Mouse (Mus musculus) spleen, adult 2 months (tissue): Measurements from ENCODE around the gene Rtkn. TPM values are rescaled to one million over a fixed set of nuclear protein-coding genes. Genes with fewer than 3 reads are reported as not detected.

ENCODE experiments used
- DNase-seq, 2 experiments: peaks; one replicate each; pipeline versions ENCODE4 v3.0.0 to v3.0.0-alpha.2; 2012 to 2021; ENCODE audit warnings: low spot score in 2 of 2, low read depth in 1 of 2
- H3K27ac ChIP-seq: fragments of 200-500 bp; 2 replicates; pipeline ENCODE4 v1.5.1; 2012; ENCODE audit warnings: low read length, inconsistent platforms; ENCODE audit not compliant: insufficient read depth
- H3K27me3 ChIP-seq: fragments of 200-500 bp; 2 replicates; pipeline ENCODE4 v1.6.1; 2012; ENCODE audit warnings: mild to moderate bottlenecking, moderate library complexity, low read length, inconsistent platforms; ENCODE audit not compliant: control insufficient read depth, insufficient read depth
- H3K36me3 ChIP-seq: fragments of 200-500 bp; 2 replicates; pipeline ENCODE4 v1.6.1; 2012; ENCODE audit warnings: mild to moderate bottlenecking, low read length, inconsistent platforms; ENCODE audit not compliant: control insufficient read depth, insufficient read depth
- H3K4me1 ChIP-seq: fragments of 200-500 bp; 2 replicates; pipeline ENCODE4 v1.6.1; 2011; ENCODE audit warnings: inconsistent platforms; ENCODE audit not compliant: control insufficient read depth, insufficient read depth, insufficient read length
- H3K4me3 ChIP-seq: fragments of 200-500 bp; 2 replicates; pipeline ENCODE4 v1.5.1; 2011; ENCODE audit warnings: mild to moderate bottlenecking, inconsistent platforms; ENCODE audit not compliant: insufficient read depth, insufficient read length; ENCODE audit errors: extremely low read depth
- CTCF ChIP-seq: fragments of 200-500 bp; IDR thresholded peaks from 2 replicates; pipeline ENCODE4 v1.5.1; 2011; ENCODE audit warnings: mild to moderate bottlenecking, inconsistent platforms; ENCODE audit not compliant: insufficient read depth, insufficient read length, insufficient replicate concordance; ENCODE audit errors: extremely low read depth
- POLR2A ChIP-seq: fragments of 200-500 bp; IDR thresholded peaks from 2 replicates; pipeline ENCODE4 v1.6.1; 2011; ENCODE audit warnings: low read depth, low read length, inconsistent platforms
- WGBS: fragments of 180-500 bp; shearing (Covaris S2); methylation state at CpG from one replicate; pipeline ENCODE4 v1.1.7; 2018; 5-methylcytosine and 5-hydroxymethylcytosine counted together
- polyA plus RNA-seq: library from polyadenylated mRNA; depleted of rRNA; stranded (reverse); fragments of >200 nt; gene quantifications from 2 replicates; pipeline ENCODE4 v1.2.3, GENCODE M21; 2012; rRNA removed

Rtkn gene
- 3.6 and 5.7 TPM in 2 replicates for polyA plus RNA-seq

- peaks cover 3% of the 10 kb centered on the region for H3K4me1 ChIP-seq
Measured at GRCm38 (mm10) chr6:83134951-83135513, at the start of gene Rtkn. Rtkn (plus strand) TSS chr6:83135463.

GRCm38 (mm10) chr6:83086121-83087035, 48.9 kb upstream of the Rtkn start, which contains the start of gene Lbx2:
Lbx2 (plus strand) TSS chr6:83086367.
- Histone ChIP-seq H3K4me1 (0 out of 2 replicates have a peak, but pooled peaks cover 3% of the 10 kb centered on the region), H3K27ac (peak within 1 kb of the TSS; percentile 31; the same call in 1 of the 2 replicates), H3K4me3 (peak within 1 kb of the TSS; percentile 21; the same call in 1 of the 2 replicates), H3K36me3 (no peaks in the 10 kb centered on the region; the same call in 1 of the 2 replicates), H3K27me3 (peaks cover 12% of the 10 kb centered on the region)
- DNase-seq: no peak
- no peak for TF ChIP-seq POLR2A
- WGBS: 5% methylated on average over 40 of the region's 42 CpGs

More at GRCm38 (mm10) chr6:83134951-83135513, at the start of gene Rtkn:
- 81% methylated on average over 7 of the region's 7 CpGs for WGBS
- H3K4me3 ChIP-seq: no peak within 1 kb of the TSS
- H3K36me3 ChIP-seq: no peaks in the 10 kb centered on the region
- no peak for TF ChIP-seq POLR2A
- no peak for TF ChIP-seq CTCF
- DNase-seq: no peak
- peaks cover 14% of the 10 kb centered on the region for H3K27me3 ChIP-seq
- no peak within 1 kb of the TSS for H3K27ac ChIP-seq

GRCm38 (mm10) chr6:83087205-83087925, 47.9 kb upstream of the Rtkn start:
- Histone ChIP-seq H3K27ac (peak overlapping the region; percentile 31; the same call in 1 of the 2 replicates), H3K4me1 (0 out of 2 replicates have a peak, but pooled peaks cover 3% of the 10 kb centered on the region), H3K4me3 (0 out of 2 replicates have a peak overlapping the region, but pooled peaks have one; percentile 2), H3K27me3 (peaks cover 12% of the 10 kb centered on the region), H3K36me3 (no peaks in the 10 kb centered on the region; the same call in 1 of the 2 replicates)
- DNase-seq: no peak
- 25% methylated on average over 47 of the region's 47 CpGs for WGBS
- TF ChIP-seq POLR2A: no peak
- no peak for TF ChIP-seq CTCF

- Histone ChIP-seq H3K27ac (no peak overlapping the region), H3K4me1 (0 out of 2 replicates have a peak, but pooled peaks cover 3% of the 10 kb centered on the region), H3K27me3 (peaks cover 12% of the 10 kb centered on the region), H3K4me3 (no peak overlapping the region), H3K36me3 (no peaks in the 10 kb centered on the region)
- no peak for TF ChIP-seq POLR2A
- no peak for TF ChIP-seq CTCF
- no peak for DNase-seq
- 45% methylated on average over 9 of the region's 9 CpGs for WGBS
Measured at GRCm38 (mm10) chr6:83087926-83088260, 47.4 kb upstream of the Rtkn start.

GRCm38 (mm10) chr6:83092416-83093127, 42.7 kb upstream of the Rtkn start:
- DNase-seq: no peak
- Histone ChIP-seq H3K27ac (no peak overlapping the region), H3K4me3 (no peak overlapping the region), H3K4me1 (no peaks in the 10 kb centered on the region), H3K27me3 (peaks cover 3% of the 10 kb centered on the region; the same call in 1 of the 2 replicates), H3K36me3 (no peaks in the 10 kb centered on the region)
- no peak for TF ChIP-seq POLR2A
- TF ChIP-seq CTCF: no peak
- WGBS: 16% methylated on average over 6 of the region's 6 CpGs

- Histone ChIP-seq H3K36me3 (no peaks in the 10 kb centered on the region), H3K27me3 (no peaks in the 10 kb centered on the region), H3K4me1 (no peaks in the 10 kb centered on the region), H3K27ac (peak overlapping the region; percentile 68), H3K4me3 (no peak overlapping the region)
- DNase-seq: peak in 1 of 2 experiments; percentile 58
- TF ChIP-seq POLR2A: no peak
- TF ChIP-seq CTCF: no peak
- 58% methylated on average over 6 of the region's 6 CpGs for WGBS
Measured at GRCm38 (mm10) chr6:83095968-83096367, 39.3 kb upstream of the Rtkn start.
